Mouse (Mus musculus): ENCODE data around the gene Ahnak. TPM values are rescaled to one million over a fixed set of nuclear protein-coding genes. Genes with fewer than 3 reads are reported as not detected.

The Ahnak gene
- polyA plus RNA-seq, 1 experiment from 2014 or later = 1.6 TPM

GRCm38 (mm10) chr19:8974638-8975037 is 14.4 kb upstream of the Ahnak start:
- WGBS (ENCODE audit: insufficient replicate concordance) = 80% methylated on average over 1 of the region's 1 CpGs
- H3K27me3 ChIP-seq = no peaks in the 10 kb centered on the region
- H3K4me2 ChIP-seq = no peak overlapping the region
- H3K9ac ChIP-seq = no peak overlapping the region
- DNase-seq (no peak), ATAC-seq (ENCODE audit: low read depth) (no peak)
- H3K36me3 ChIP-seq = peaks cover 100% of the 10 kb centered on the region
- H3K9me3 ChIP-seq (replicated peaks) = no peaks in the 10 kb centered on the region
- H3K27ac ChIP-seq = no peak overlapping the region
- no peak overlapping the region for H3K4me3 ChIP-seq (replicated peaks)
- H3K4me1 ChIP-seq (replicated peaks) = peaks cover 23% of the 10 kb centered on the region

- Histone ChIP-seq H3K4me2 (no peak overlapping the region), H3K27me3 (no peaks in the 10 kb centered on the region), H3K4me3 (replicated peaks) (no peak overlapping the region), H3K9ac (no peak overlapping the region), H3K9me3 (replicated peaks) (no peaks in the 10 kb centered on the region), H3K27ac (no peak overlapping the region), H3K4me1 (replicated peaks) (peaks cover 21% of the 10 kb centered on the region), H3K36me3 (peaks cover 100% of the 10 kb centered on the region)
- no peak for ATAC-seq (ENCODE audit: low read depth)
- no peak for DNase-seq
- 83% methylated on average over 2 of the region's 2 CpGs for WGBS (ENCODE audit: insufficient replicate concordance)
Measured at GRCm38 (mm10) chr19:8975491-8975890, 13.6 kb upstream of the Ahnak start.

- no peaks in the 10 kb centered on the region for H3K27me3 ChIP-seq
- H3K9me3 ChIP-seq (replicated peaks) = no peaks in the 10 kb centered on the region
- H3K27ac ChIP-seq = no peak overlapping the region
- H3K9ac ChIP-seq = no peak overlapping the region
- 58% methylated on average over 3 of the region's 3 CpGs for WGBS (ENCODE audit: insufficient replicate concordance)
- DNase-seq = no peak
- no peak for ATAC-seq (ENCODE audit: low read depth)
- H3K4me2 ChIP-seq = no peak overlapping the region
- no peak overlapping the region for H3K4me3 ChIP-seq (replicated peaks)
- peaks cover 97% of the 10 kb centered on the region for H3K36me3 ChIP-seq
- peaks cover 25% of the 10 kb centered on the region for H3K4me1 ChIP-seq (replicated peaks)
Measured at GRCm38 (mm10) chr19:8976535-8976934, 12.5 kb upstream of the Ahnak start.

GRCm38 (mm10) chr19:8980771-8981170 is 8.3 kb upstream of the Ahnak start:
- ATAC-seq (ENCODE audit: low read depth) (no peak), DNase-seq (no peak)
- 0 out of 2 replicates have a peak, but pooled peaks cover 3% of the 10 kb centered on the region for H3K27me3 ChIP-seq
- H3K4me2 ChIP-seq = no peak overlapping the region
- H3K4me1 ChIP-seq (replicated peaks) = peaks cover 42% of the 10 kb centered on the region
- H3K36me3 ChIP-seq = peaks cover 54% of the 10 kb centered on the region
- no peak overlapping the region for H3K9ac ChIP-seq
- H3K4me3 ChIP-seq (replicated peaks) = no peak overlapping the region
- no peaks in the 10 kb centered on the region for H3K9me3 ChIP-seq (replicated peaks)
- no peak overlapping the region for H3K27ac ChIP-seq
- WGBS (ENCODE audit: insufficient replicate concordance) = 33% methylated on average over 5 of the region's 5 CpGs

GRCm38 (mm10) chr19:8981450-8982168 is 7.5 kb upstream of the Ahnak start:
- Histone ChIP-seq H3K4me2 (no peak overlapping the region), H3K27me3 (peaks cover 7% of the 10 kb centered on the region; the same call in 1 of the 2 replicates), H3K9ac (no peak overlapping the region), H3K9me3 (replicated peaks) (no peaks in the 10 kb centered on the region), H3K27ac (no peak overlapping the region), H3K4me3 (replicated peaks) (no peak overlapping the region), H3K4me1 (replicated peaks) (peaks cover 42% of the 10 kb centered on the region), H3K36me3 (peaks cover 46% of the 10 kb centered on the region)
- ATAC-seq (ENCODE audit: low read depth) = no peak
- no peak for DNase-seq
- 53% methylated on average over 2 of the region's 2 CpGs for WGBS (ENCODE audit: insufficient replicate concordance)

- no peaks in the 10 kb centered on the region for H3K9me3 ChIP-seq (replicated peaks)
- no peak for ATAC-seq (ENCODE audit: low read depth)
- peaks cover 42% of the 10 kb centered on the region for H3K4me1 ChIP-seq (replicated peaks)
- peak overlapping the region; percentile 38; the same call in 1 of the 2 replicates for H3K27ac ChIP-seq
- H3K9ac ChIP-seq = no peak overlapping the region
- H3K36me3 ChIP-seq = peaks cover 37% of the 10 kb centered on the region
- peaks cover 17% of the 10 kb centered on the region for H3K27me3 ChIP-seq
- WGBS (ENCODE audit: insufficient replicate concordance) = 33% methylated on average over 5 of the region's 5 CpGs
- no peak for DNase-seq
- no peak overlapping the region for H3K4me3 ChIP-seq (replicated peaks)
- no peak overlapping the region for H3K4me2 ChIP-seq
Measured at GRCm38 (mm10) chr19:8982303-8983149, 6.6 kb upstream of the Ahnak start.

GRCm38 (mm10) chr19:8983150-8983650 is 5.9 kb upstream of the Ahnak start:
- Histone ChIP-seq H3K4me3 (replicated peaks) (no peak overlapping the region), H3K27me3 (peaks cover 23% of the 10 kb centered on the region), H3K36me3 (peaks cover 30% of the 10 kb centered on the region), H3K4me1 (replicated peaks) (peaks cover 47% of the 10 kb centered on the region), H3K9ac (no peak overlapping the region), H3K9me3 (replicated peaks) (no peaks in the 10 kb centered on the region), H3K4me2 (no peak overlapping the region), H3K27ac (peak overlapping the region; percentile 55; the same call in 1 of the 2 replicates)
- ATAC-seq (ENCODE audit: low read depth) = peak; percentile 39; the same call in 1 of the 2 replicates
- 16% methylated on average over 4 of the region's 4 CpGs for WGBS (ENCODE audit: insufficient replicate concordance)
- DNase-seq = no peak

GRCm38 (mm10) chr19:8984255-8984868 is 4.7 kb upstream of the Ahnak start:
- DNase-seq = no peak
- WGBS (ENCODE audit: insufficient replicate concordance) = 38% methylated on average over 7 of the region's 7 CpGs

GRCm38 (mm10) chr19:8985891-8986290 is 3.2 kb upstream of the Ahnak start:
- Histone ChIP-seq H3K36me3 (peaks cover 3% of the 10 kb centered on the region; the same call in 1 of the 2 replicates), H3K9me3 (replicated peaks) (no peaks in the 10 kb centered on the region), H3K4me3 (replicated peaks) (no peak overlapping the region), H3K9ac (no peak overlapping the region), H3K4me1 (replicated peaks) (peaks cover 63% of the 10 kb centered on the region), H3K27ac (no peak overlapping the region), H3K4me2 (no peak overlapping the region), H3K27me3 (peaks cover 50% of the 10 kb centered on the region)
- DNase-seq (no peak), ATAC-seq (ENCODE audit: low read depth) (no peak)
- WGBS (ENCODE audit: insufficient replicate concordance) = 66% methylated on average over 5 of the region's 5 CpGs

More at GRCm38 (mm10) chr19:8984255-8984868, 4.7 kb upstream of the Ahnak start:
- Histone ChIP-seq H3K9me3 (replicated peaks) (no peaks in the 10 kb centered on the region), H3K9ac (no peak overlapping the region), H3K27me3 (peaks cover 35% of the 10 kb centered on the region), H3K4me3 (replicated peaks) (no peak overlapping the region), H3K36me3 (peaks cover 18% of the 10 kb centered on the region), H3K4me1 (replicated peaks) (peaks cover 54% of the 10 kb centered on the region), H3K27ac (no peak overlapping the region), H3K4me2 (no peak overlapping the region)
- no peak for ATAC-seq (ENCODE audit: low read depth)

- H3K4me1 ChIP-seq (replicated peaks) = peaks cover 52% of the 10 kb centered on the region
Measured at GRCm38 (mm10) chr19:8987816-8988215, 1.3 kb upstream of the Ahnak start.

More at GRCm38 (mm10) chr19:8987816-8988215, 1.3 kb upstream of the Ahnak start:
- H3K4me3 ChIP-seq (replicated peaks) = no peak overlapping the region
- H3K27ac ChIP-seq = no peak overlapping the region
- WGBS (ENCODE audit: insufficient replicate concordance) = 57% methylated on average over 2 of the region's 2 CpGs
- H3K9ac ChIP-seq = no peak overlapping the region
- H3K4me2 ChIP-seq = no peak overlapping the region
- no peaks in the 10 kb centered on the region for H3K9me3 ChIP-seq (replicated peaks)
- ATAC-seq (ENCODE audit: low read depth) (no peak), DNase-seq (no peak)
- H3K36me3 ChIP-seq = no peaks in the 10 kb centered on the region
- H3K27me3 ChIP-seq = peaks cover 63% of the 10 kb centered on the region

All from liver, embryonic 13.5 days (tissue).